In the genomic region with DNA sequence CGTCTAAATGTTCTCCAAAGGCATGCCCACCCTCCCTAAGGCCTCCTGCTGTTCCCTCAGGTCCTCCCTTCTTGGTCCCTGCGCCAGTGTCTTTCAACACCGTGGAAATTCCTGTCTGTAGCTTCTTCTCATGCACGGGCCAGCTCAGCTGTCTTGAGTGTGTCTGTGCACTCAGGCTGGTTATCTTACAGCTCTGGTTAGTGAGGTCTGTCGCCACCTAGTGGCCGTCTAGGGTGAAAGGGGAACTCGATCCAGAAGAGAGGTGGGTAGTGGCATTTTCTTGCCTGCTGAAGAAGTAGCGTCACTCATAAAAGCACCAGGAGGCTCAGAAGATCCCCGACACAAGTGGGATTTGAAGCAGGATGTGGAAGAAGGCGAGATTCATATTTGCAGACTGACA, we compare ENCODE assay signal across 8 mouse cellular contexts.
DNase-seq lines count a peak whose midpoint lies in the region; ATAC-seq lines count a peak whose summit lies in the region.

No protein-coding gene starts in this region.

- no peaks in the 10 kb centered on the region for H3K36me3 ChIP-seq in hindbrain, embryonic 14.5 days (replicated peaks; ENCODE audit: control insufficient read depth, insufficient read depth)
- no peaks in the 10 kb centered on the region for H3K36me3 ChIP-seq in megakaryocyte, embryonic 14.5 days (replicated peaks; ENCODE audit: low read length)

- peak; percentile 86 for DNase-seq in R1 (ENCODE audit: low read depth, low spot score)
- peak; percentile 62 for DNase-seq in cerebellum, adult 9-11 months
- peak; percentile 69 to 81 for DNase-seq in frontal cortex, postnatal 14 days (ENCODE audit: low spot score in 2 of 2)
- DNase-seq in hindbrain, embryonic 14.5 days (ENCODE audit: low spot score), result peak; percentile 90
- DNase-seq in layer of hippocampus, postnatal 36 days, result peak; percentile 77 to 82
- peak; percentile 88 to 90 for DNase-seq in right cerebral cortex, adult 2 months (ENCODE audit: low spot score in 2 of 2)
- peak; percentile 77 for DNase-seq in urinary bladder, postnatal 25 days (ENCODE audit: low spot score)

- H3K4me3 ChIP-seq in hindbrain, embryonic 14.5 days (replicated peaks; ENCODE audit: low read length), result no peak overlapping the region
- H3K4me3 ChIP-seq in megakaryocyte, embryonic 14.5 days (replicated peaks), result peak overlapping the region; percentile 23

- no peaks in the 10 kb centered on the region for H3K27me3 ChIP-seq in hindbrain, embryonic 14.5 days (ENCODE audit: control insufficient read depth, insufficient read depth, low read length)
- H3K27me3 ChIP-seq in megakaryocyte, embryonic 14.5 days (replicated peaks), result peaks cover 17% of the 10 kb centered on the region

- 7% methylated on average over 10 of the region's 10 CpGs for WGBS in hindbrain, embryonic 14.5 days

- peak; percentile 77; the same call in 1 of the 2 replicates for ATAC-seq in hindbrain, embryonic 14.5 days (ENCODE audit: low FRiP score)

- H3K9ac ChIP-seq in hindbrain, embryonic 14.5 days, result no peak overlapping the region

- no peaks in the 10 kb centered on the region for H3K9me3 ChIP-seq in hindbrain, embryonic 14.5 days (ENCODE audit: control insufficient read depth, low read length)
- peaks cover 11% of the 10 kb centered on the region; the same call in 1 of the 2 replicates for H3K9me3 ChIP-seq in megakaryocyte, embryonic 14.5 days

- H3K4me1 ChIP-seq in hindbrain, embryonic 14.5 days (replicated peaks; ENCODE audit: control insufficient read depth, insufficient read depth, low read length), result no peaks in the 10 kb centered on the region
- H3K4me1 ChIP-seq in megakaryocyte, embryonic 14.5 days, result peaks cover 6% of the 10 kb centered on the region

- no peak overlapping the region for H3K4me2 ChIP-seq in hindbrain, embryonic 14.5 days (replicated peaks)

- no peak overlapping the region for H3K27ac ChIP-seq in hindbrain, embryonic 14.5 days
